Mouse (Mus musculus): ENCODE measurements around the gene Hrct1.

The Hrct1 gene

DNA sequence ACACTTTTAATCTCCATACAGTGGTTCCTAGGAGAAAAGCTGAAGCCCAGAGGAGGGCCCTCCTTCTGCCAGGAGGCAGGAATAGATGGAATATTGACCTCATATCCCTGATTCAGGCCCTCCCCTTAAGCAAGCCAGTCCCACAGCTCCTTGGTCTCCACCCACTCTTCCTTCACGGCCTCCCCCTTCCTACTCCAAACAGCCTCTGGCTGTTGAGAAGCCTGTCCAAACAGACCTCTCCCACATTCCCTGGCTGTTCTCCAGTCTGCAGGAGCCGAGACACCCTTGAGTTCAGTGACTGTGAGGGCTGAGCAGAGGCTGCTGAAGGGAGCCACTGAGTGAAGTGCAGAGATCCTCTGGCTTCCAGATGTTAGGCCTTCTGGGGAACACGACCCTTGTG, at the start of gene Hrct1:
TSS of gene Hrct1 (plus strand) at position 194 of the 400 bp plus-strand sequence.
- CTCF ChIA-PET = interaction anchor here (0.5 to 2.6 kb wide), 10 partner anchors 34 to 1237 kb away, joined by 3 to 10 read pairs (median 4); no protein-coding TSS in a partner anchor
- POLR2A ChIA-PET = interaction anchor here in 2 of 4 experiments (0.8 to 2.3 kb wide), 5 partner anchors 13 to 285 kb away, joined by 3 to 8 read pairs (median 4); no protein-coding TSS in a partner anchor

DNA sequence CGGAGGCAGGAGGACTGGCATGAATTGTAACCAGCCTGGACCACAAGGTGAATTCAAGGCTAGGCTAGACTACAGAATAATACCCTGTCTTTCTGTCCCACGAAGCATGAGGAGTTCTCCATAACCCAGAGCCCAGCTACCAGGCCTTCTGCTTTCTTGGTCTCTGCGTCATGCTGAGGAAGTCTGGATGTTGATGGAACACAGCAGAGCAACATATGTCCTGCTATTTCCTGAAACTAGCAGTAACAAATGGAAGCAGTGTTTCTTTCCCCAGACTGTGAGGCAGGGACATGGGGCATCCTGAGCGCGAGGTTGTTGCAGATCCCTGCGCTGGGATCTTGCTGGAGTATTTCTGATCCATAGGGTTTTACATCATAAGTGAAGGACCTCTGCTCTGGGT, 48.4 kb upstream of the Hrct1 start:
- ChIA-PET CTCF (interaction anchor here in 1 of 4 experiments (0.6 kb wide), 1 partner anchor 49 kb away, joined by 3 read pairs; no protein-coding TSS in a partner anchor), POLR2A (interaction anchor here in 2 of 4 experiments (0.6 to 0.7 kb wide), 2 partner anchors 17 to 196 kb away, joined by 3 to 4 read pairs; no protein-coding TSS in a partner anchor)

DNA sequence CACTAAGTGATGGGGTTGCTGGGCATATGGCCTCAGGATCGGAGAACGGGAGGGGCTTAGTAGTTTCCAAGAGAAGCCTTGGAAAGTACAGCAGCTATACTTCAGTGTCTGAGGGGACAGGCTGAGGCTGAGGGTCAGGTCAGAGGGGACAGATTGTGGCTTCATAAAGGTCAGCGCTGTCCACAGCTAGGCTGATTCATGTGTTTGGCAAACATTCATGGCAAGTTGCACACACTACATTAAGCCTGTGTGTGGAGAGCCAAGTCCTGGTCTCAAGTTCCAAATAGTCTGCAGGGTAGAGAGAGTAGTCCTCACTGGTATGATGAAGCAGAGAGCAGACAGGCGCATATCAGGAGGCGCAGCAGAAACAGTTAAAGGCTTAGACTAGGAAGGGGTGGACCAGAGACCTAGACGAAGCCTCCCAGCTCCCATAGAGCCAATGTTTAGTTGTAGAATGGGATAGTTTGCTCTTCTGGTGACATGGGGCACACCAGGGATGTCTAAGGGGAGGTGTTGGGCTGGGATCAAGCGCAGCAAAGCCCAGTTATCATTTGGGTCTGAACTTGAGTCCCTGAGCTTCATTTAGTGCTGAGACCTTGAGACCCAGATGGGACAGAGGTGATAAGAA, 47.5 kb upstream of the Hrct1 start:
- ChIA-PET CTCF (interaction anchor here in 1 of 4 experiments (0.9 kb wide), 1 partner anchor 8 kb away, joined by 3 read pairs; no protein-coding TSS in a partner anchor), POLR2A (interaction anchor here in 1 of 4 experiments (0.5 kb wide), 1 partner anchor 72 kb away, joined by 3 read pairs; no protein-coding TSS in a partner anchor)

DNA sequence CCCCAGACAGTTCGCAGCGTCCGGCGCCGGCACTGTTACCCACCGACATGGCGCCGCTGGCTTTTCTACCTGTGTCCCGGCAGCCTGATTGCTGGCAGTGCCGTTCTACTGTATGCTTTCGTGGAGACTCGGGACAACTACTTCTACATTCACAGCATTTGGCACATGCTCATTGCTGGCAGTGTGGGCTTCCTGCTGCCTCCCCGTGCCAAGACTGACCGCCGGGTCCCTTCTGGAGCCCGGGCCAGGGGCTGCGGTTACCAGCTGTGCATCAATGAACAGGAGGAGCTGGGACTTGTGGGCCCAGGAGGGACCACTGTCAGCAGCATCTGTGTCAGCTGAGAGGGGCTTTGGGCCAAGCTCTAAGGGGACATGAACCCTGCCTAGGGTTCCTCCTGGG, 37.0 kb upstream of the Hrct1 start:
- CTCF ChIA-PET = interaction anchor here in 3 of 4 experiments (0.9 to 1.2 kb wide), 4 partner anchors 14 to 18 kb away, joined by 3 to 9 read pairs (median 4); no protein-coding TSS in a partner anchor
- POLR2A ChIA-PET = no interaction called here

DNA sequence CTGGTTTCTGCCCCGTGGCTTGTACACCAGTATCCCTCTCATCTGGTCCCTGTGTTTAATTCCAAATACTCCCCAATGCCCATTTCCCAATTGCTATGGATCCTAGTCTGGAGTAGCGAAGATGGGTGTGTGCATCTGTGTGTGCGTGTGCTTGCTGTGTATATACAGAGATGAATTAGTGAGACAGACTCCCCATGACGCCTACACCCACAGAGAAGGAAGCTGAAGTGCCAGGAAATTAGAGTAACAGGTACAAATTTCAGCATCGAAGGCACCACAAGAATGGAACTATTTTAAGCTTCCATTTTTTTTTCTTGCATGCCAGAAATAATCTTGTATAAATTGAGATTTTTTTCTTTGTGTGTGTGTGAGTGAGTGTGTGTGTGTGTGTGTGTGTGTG, 36.0 kb upstream of the Hrct1 start:
- ChIA-PET POLR2A (interaction anchor here in 2 of 4 experiments (0.6 to 1.2 kb wide), 2 partner anchors 56 to 252 kb away, joined by 3 read pairs; no protein-coding TSS in a partner anchor), CTCF (interaction anchor here (0.6 to 1.6 kb wide), 5 partner anchors 13 to 54 kb away, joined by 3 to 9 read pairs (median 3); no protein-coding TSS in a partner anchor)

DNA sequence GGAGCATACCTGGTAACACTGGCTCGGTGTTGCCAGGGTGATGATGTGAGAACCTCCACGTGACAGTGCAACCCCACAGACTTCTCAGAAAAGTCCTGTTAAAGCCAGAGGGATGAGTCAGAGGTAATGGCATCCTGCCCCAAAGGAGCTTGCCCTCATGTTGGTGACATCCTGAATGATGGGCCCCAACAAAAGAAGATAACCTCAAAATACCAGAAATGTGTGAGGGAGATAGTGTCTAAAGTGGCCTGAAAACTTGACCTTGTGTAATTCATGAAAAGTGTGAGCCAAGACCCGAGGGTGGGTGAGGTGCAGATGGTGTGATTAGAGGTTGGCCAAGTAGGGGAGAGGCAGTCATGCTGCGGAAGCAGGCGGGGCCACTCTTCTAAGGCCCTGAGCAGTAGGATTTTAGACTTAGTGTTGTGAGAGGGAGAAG, 33.2 kb upstream of the Hrct1 start:
- POLR2A ChIA-PET = interaction anchor here in 1 of 4 experiments (1.2 kb wide), 1 partner anchor 9 kb away, joined by 4 read pairs; no protein-coding TSS in a partner anchor
- CTCF ChIA-PET = interaction anchor here in 3 of 4 experiments (0.6 to 1.4 kb wide), 4 partner anchors 10 to 66 kb away, joined by 3 to 5 read pairs (median 4); no protein-coding TSS in a partner anchor

DNA sequence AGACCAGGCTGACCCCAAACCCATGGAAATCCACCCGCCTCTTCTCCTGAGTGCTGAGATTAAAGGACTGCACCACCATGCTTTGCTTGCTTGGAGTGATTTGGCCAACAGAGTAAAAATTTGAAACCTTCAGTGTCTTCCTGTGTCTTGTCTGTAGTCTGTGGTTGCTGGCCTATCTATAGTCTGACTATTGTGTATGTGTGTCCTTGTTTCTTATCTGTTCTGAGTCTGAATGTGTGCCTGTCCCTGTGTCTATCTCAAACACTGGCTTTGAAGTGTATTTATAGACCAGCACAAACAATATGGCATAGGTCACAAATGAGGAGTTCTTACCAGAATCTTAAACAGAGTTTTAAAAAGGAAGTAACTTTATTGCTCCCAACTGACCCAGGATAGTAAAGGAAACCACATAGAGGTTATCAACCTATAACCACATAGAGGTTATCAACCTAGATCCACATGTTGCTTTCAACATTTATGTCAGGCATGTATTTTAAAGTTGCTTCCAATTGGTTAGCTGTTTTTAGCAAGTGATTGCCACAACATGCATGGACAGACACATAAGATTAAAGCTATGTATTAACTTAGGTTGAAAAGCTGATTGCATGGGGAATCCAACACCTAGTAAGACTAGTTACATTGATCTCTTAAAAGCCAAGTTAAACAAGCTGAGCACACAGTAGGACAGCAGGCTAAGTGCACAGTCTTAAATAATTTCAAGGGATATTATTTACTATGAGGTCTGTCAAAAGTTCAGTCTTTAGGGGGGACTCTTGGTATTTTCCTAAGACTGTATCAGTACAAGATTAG, 32.3 kb upstream of the Hrct1 start:
- POLR2A ChIA-PET = interaction anchor here in 2 of 4 experiments (0.7 to 1.9 kb wide), 6 partner anchors 8 to 48 kb away, joined by 3 to 10 read pairs (median 3); no protein-coding TSS in a partner anchor
- CTCF ChIA-PET = interaction anchor here (0.5 to 2.5 kb wide), 19 partner anchors 9 to 972 kb away, joined by 3 to 10 read pairs (median 4); no protein-coding TSS in a partner anchor

DNA sequence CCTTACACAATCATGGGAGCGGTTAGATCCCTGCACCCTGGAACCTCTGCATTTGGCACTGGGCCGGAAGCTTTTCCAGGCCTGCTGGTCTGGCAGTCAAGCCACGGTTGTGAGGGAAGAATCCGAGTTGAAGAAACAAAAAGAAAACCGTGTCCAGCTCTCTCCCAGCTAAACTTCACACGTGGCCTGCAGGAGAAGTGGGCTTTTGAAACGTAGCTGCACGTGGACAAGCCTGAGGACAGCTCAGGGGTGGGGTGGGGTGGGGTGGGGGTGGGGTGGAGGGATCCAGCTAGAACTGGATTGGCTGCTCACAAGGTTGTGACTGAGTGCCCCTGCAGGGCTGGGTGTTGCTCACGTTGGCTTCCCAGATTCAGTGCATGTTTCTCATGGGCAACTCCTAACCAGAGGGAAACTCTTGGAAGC, 31.7 kb upstream of the Hrct1 start:
- ChIA-PET POLR2A (interaction anchor here in 2 of 4 experiments (0.7 to 1.9 kb wide), 7 partner anchors 8 to 48 kb away, joined by 3 to 10 read pairs (median 3); no protein-coding TSS in a partner anchor), CTCF (interaction anchor here (0.5 to 2.5 kb wide), 19 partner anchors 8 to 971 kb away, joined by 3 to 10 read pairs (median 3); no protein-coding TSS in a partner anchor)

DNA sequence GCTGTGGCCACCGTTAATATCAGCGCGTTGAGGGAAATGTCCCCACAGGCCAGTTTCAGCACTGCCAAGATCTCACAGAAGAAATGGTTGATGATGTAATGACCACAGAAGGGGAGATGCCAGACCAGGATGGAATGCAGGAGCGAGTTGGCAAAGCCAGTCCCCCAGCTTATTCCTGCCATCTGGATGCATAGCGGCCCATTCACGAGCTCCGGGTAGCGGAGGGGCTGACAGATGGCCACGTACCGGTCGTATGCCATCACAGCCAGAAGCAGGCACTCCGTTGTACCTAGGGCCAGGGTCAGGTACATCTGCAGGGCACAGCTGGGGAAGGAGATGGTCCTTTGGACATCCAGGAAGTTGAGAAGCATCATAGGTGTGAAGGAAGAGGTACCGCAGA, 30.4 kb upstream of the Hrct1 start:
- ChIA-PET CTCF (interaction anchor here in 3 of 4 experiments (0.6 to 2.5 kb wide), 5 partner anchors 11 to 437 kb away, joined by 3 to 10 read pairs (median 4); no protein-coding TSS in a partner anchor), POLR2A (interaction anchor here in 1 of 4 experiments (1.5 kb wide), 1 partner anchor 8 kb away, joined by 3 read pairs; no protein-coding TSS in a partner anchor)

DNA sequence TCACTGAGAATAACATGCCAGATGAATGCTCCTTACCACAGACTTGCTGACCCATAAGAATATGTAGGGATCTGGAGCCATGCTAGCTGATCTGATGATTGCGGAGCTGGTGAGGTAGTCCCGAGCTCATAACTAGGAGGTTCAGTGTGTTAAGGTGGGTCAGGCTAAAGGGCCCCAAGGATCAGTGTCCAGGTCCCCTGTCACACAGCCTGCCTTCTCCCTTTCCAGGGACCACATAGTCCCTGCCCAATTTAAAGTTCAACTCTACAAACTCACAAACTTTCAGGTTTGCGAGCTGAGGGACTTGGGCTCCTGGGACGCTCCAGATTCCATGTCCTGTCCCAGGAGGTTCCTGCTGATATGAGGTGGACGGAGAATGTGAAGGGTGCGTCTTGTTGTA, 26.3 kb upstream of the Hrct1 start, which contains the start of gene Olfr70:
TSS of gene Olfr70 (minus strand) at position 101 of the 400 bp plus-strand sequence.
- POLR2A ChIA-PET = no interaction called here
- CTCF ChIA-PET = interaction anchor here in 1 of 4 experiments (1.0 kb wide), 1 partner anchor 29 kb away, joined by 3 read pairs; no protein-coding TSS in a partner anchor

DNA sequence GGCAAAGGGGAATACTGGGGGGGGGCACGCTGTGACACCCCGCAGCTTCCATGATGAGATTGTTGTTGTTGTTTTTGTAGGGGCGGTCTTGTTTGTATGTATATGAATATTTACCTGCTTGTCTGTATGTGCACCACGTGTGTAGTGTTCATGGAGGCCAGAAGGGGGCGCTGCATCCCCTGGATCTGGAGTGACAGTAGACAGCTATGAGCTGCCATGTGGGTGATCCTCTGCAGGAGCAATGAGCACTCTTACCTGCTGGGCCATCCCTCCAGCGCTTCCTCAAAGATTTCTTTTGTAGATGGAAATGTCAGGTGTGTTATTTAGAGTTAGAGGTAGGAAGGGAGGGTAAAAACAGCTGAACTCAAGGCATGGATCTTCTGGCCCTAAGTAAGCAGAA, 23.5 kb upstream of the Hrct1 start:
- POLR2A ChIA-PET = no interaction called here
- CTCF ChIA-PET = interaction anchor here (0.5 to 3.2 kb wide), 31 partner anchors 8 to 565 kb away, joined by 3 to 23 read pairs (median 4); partner anchors contain the start of gene Npr2 (in 1 of the 4)

DNA sequence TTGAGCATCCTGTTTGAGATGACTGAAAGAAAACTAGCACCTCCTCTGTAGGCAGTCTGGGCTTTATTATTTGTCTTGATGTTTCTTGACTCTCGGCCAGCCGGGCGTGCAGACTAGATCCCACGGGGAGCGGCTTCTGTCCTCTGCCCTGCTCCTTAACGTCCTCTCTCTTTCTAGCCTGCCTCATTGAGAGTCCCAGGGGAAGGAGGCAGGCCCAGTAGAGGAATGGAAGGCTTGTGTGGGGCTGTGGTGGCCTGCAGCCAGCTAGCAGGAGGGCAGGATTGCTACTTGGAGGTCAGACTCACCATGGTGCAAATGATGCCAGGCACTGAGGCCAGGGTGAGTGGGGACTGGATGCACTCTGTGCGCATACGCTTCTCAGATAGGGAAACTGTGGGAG, 23.1 kb upstream of the Hrct1 start:
- POLR2A ChIA-PET = interaction anchor here in 1 of 4 experiments (0.7 kb wide), 1 partner anchor 187 kb away, joined by 3 read pairs; no protein-coding TSS in a partner anchor
- CTCF ChIA-PET = interaction anchor here (0.5 to 3.2 kb wide), 32 partner anchors 8 to 565 kb away, joined by 3 to 23 read pairs (median 4); partner anchors contain the start of gene Npr2 (in 1 of the 4)

DNA sequence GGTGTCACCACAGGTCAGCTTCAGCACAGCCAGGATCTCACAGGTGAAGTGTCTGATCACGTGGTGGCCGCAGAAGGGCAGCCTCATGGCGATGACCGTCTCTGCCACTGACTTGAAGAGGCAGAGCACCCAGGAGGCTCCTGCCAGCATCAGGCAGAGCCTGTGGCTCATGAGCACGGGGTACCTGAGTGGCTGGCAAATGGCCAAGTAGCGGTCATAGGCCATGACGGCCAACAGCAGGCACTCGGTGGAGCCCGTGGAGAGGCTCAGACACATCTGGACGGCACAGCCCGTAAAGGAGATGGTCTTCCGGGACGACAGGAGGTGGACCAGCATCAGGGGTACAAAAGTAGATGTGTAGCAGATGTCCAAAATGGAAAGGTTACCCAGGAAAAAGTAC, 21.0 kb upstream of the Hrct1 start:
- CTCF ChIA-PET = interaction anchor here in 2 of 4 experiments (0.6 to 1.3 kb wide), 3 partner anchors 76 to 185 kb away, joined by 3 to 4 read pairs (median 3); no protein-coding TSS in a partner anchor
- POLR2A ChIA-PET = interaction anchor here in 1 of 4 experiments (1.2 kb wide), 1 partner anchor 14 kb away, joined by 6 read pairs; no protein-coding TSS in a partner anchor

DNA sequence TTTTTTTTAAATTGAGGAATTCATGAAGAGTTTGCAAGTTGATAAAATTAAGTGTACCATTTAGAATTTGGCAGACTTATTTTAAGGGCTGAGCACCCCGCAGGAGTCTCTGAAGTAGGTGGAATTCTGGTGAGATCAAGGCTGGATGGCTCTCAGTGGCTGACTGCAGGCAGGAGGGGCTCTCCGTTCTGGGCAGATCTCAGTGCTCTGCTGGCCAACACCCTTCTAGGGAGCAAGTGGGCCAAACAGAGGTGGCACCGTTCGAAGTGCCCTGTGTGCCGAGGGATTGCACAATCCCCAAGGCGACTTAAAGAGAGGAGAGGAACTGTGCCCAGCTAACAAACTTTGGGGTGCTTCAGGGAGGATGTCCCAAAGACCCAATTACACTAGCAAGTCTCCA, 17.1 kb upstream of the Hrct1 start, which contains the start of gene Olfr71:
TSS of gene Olfr71 (minus strand) at position 387 of the 400 bp plus-strand sequence.
- POLR2A ChIA-PET = interaction anchor here in 2 of 4 experiments (0.7 kb wide), 2 partner anchors 148 to 250 kb away, joined by 6 to 7 read pairs; partner anchors contain the start of gene Creb3 (in 1 of the 2)

DNA sequence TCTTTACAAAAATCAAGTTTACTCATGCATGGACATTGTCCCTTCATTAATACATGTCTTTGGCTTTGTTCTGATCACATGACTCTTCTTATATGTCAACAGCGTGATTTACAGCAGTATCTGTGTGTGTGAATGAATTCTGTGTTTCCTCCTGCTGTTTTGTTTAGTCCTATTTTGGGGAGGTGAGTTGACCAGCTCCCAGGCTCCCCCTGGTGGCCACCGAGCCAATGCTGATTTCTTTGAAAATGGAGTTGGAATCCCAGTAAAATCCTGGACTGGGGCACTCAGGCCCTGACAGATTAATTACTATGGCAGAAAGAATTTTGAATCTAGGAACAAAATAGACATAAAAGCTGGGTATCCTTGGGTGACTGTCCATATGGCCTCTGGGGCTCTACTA, 15.2 kb upstream of the Hrct1 start:
- ChIA-PET CTCF (interaction anchor here (0.6 to 2.8 kb wide), 44 partner anchors 8 to 283 kb away, joined by 3 to 26 read pairs (median 4); partner anchors contain the start of genes Npr2 (in 3 of the 4), Ccdc107 (in 1 of the 4), Fam166b (in 1 of the 4) and Gba2 (in 1 of the 4)), POLR2A (interaction anchor here in 2 of 4 experiments (0.7 to 1.0 kb wide), 5 partner anchors 31 to 177 kb away, joined by 3 to 8 read pairs (median 3); partner anchors contain the start of genes Gba2 (in 1 of the 2) and Rgp1 (in 1 of the 2))

More for the DNA sequence above, 17.1 kb upstream of the Hrct1 start, which contains the start of gene Olfr71:
- CTCF ChIA-PET = interaction anchor here (0.6 to 1.3 kb wide), 10 partner anchors 19 to 403 kb away, joined by 3 to 14 read pairs (median 4); no protein-coding TSS in a partner anchor

DNA sequence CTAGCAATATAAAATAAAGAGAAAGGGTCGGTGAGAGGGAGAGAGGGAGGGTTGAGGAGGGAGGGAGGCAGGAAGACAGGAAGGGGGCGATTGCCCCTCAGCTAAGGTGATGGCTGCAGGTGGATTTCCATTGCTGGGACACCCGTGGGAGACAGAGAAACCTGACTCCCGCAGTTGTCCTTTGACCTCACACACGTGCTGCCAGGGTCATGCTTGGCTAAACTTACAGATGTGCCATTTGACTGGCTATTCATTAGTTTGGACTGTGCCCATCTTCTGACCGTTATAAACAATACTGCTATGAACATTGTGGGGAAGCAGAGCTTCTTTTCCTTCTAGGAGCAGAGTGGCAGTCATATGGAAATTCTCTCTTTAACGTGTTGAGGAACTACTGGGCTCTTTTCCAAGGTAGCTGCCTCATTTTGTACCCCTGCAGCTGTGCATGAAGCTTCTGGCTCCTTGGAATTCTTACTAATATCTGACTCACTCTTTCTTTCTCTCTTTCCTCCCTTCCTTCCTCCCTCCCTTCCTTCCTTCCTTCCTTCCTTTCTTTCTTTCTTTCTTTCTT, 13.3 kb upstream of the Hrct1 start:
- ChIA-PET POLR2A (interaction anchor here in 2 of 4 experiments (0.7 to 1.5 kb wide), 2 partner anchors 39 to 42 kb away, joined by 3 read pairs; no protein-coding TSS in a partner anchor), CTCF (interaction anchor here (0.6 to 2.8 kb wide), 10 partner anchors 8 to 109 kb away, joined by 3 to 26 read pairs (median 4); partner anchors contain the start of gene Npr2 (in 1 of the 4))

All from embryonic stem cell, embryonic (primary cell).